Mouse (Mus musculus) large intestine, adult 2 months (tissue): Measurements from ENCODE around the gene Rdm1. TPM values are rescaled to one million over a fixed set of nuclear protein-coding genes. Genes with fewer than 3 reads are reported as not detected.
"Not testable (repeated sequence)": the region's sequence is repeated elsewhere in the genome, so short reads cannot be mapped to it uniquely, and the experiment has no call there.

Source experiments
- DNase-seq: peaks from one replicate; pipeline ENCODE4 v3.0.0-alpha.2; 2012; ENCODE audit warnings: low read depth, low spot score
- WGBS: fragments of 180-500 bp; shearing (Covaris S2); methylation state at CpG from one replicate; pipeline ENCODE4 v1.1.7; 2018; 5-methylcytosine and 5-hydroxymethylcytosine counted together
- polyA plus RNA-seq: library from polyadenylated mRNA; depleted of rRNA; stranded (reverse); fragments of >200 nt; gene quantifications from 2 replicates; pipeline ENCODE4 v1.2.3, GENCODE M21; 2012

Gene Rdm1
- polyA plus RNA-seq, 1 experiment, result 26.7 TPM

DNA sequence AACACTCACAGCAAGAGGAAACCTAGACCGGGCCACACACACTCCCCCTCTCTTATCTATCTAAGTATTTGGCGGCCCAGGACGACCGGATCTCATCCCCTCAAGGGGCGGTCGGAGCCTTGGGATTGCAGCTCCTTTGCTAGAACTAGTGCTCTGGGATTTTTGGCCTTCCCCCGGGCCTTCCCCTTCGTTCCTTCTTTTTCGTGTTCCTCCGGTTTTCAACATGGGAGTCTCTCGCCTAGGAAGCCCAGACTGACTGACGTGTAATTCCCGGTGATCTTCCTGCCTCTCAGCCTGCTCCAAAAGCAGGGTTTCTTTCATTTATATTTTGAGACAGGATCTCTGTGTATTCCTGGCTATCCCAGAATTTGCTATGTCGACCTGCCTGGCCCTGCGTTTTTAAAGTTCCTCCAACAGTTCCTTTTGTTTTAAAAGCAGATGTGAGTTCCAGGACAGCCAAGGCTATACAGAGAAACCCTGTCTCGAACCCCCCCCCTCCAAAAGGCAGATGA lies 19.3 kb downstream of the Rdm1 start:
- not testable (repeated sequence) for DNase-seq
- 9% methylated on average over 16 of the region's 16 CpGs for WGBS

GRCm38 (mm10) chr11:101647093-101647492 lies 20.1 kb downstream of the Rdm1 start:
- DNase-seq, result not testable (repeated sequence)

DNA sequence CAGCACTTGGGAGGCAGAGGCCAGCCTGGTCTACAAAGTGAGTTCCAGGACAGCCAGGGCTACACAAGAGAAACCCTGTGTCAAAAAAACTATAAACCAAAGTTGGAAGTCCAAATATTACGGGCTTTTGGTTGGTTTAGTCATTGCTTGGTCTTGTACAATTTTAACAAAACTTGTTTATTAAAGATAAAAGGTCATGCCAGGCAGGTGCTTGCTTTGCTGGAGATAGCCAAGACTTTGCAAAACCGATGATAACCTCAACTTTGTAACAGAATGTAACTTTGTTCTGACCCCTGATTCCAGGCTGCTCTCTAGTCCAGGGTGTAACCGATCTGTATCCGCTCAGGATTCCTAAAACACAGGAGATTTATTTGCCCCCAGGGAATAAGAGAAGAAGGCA lies 29.4 kb downstream of the Rdm1 start:
- DNase-seq, result no peak
- 84% methylated on average over 4 of the region's 4 CpGs for WGBS

More at GRCm38 (mm10) chr11:101647093-101647492, 20.1 kb downstream of the Rdm1 start:
- WGBS, result 92% methylated on average over 10 of the region's 10 CpGs

- 5% methylated on average over 3 of the region's 3 CpGs for WGBS
- no peak for DNase-seq
These were observed 30.5 kb downstream of the Rdm1 start for GRCm38 (mm10) chr11:101657528-101657885.

- WGBS, result under 1% methylated on average over 38 of the region's 40 CpGs
- DNase-seq, result peak; percentile 59
These were observed 31.1 kb downstream of the Rdm1 start for GRCm38 (mm10) chr11:101657886-101658750.

GRCm38 (mm10) chr11:101658751-101659558 lies 32.0 kb downstream of the Rdm1 start:
- WGBS, result 27% methylated on average over 10 of the region's 10 CpGs
- DNase-seq, result peak; percentile 48

DNA sequence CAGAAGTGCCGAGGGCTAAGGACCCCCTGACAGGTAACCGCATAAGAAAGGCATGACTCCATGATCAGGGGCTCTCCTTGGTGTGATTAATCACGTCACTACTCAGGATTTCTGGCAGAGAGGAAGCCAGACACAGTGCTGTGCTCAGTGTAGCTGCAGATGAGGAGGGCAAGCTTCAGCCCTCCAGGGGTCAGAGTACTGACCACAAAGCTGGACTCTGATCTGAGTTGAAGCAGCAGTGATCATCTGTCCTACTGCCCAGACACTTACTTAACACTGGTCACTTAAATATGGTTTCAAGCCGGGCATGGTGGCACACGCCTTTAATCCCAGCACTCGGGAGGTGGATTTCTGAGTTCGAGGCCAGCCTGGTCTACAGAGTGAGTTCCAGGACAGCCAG lies 34.2 kb downstream of the Rdm1 start:
- DNase-seq, result no peak
- 78% methylated on average over 7 of the region's 7 CpGs for WGBS

GRCm38 (mm10) chr11:101661786-101662185 lies 34.8 kb downstream of the Rdm1 start:
- DNase-seq, result no peak
- 32% methylated on average over 5 of the region's 5 CpGs for WGBS

DNA sequence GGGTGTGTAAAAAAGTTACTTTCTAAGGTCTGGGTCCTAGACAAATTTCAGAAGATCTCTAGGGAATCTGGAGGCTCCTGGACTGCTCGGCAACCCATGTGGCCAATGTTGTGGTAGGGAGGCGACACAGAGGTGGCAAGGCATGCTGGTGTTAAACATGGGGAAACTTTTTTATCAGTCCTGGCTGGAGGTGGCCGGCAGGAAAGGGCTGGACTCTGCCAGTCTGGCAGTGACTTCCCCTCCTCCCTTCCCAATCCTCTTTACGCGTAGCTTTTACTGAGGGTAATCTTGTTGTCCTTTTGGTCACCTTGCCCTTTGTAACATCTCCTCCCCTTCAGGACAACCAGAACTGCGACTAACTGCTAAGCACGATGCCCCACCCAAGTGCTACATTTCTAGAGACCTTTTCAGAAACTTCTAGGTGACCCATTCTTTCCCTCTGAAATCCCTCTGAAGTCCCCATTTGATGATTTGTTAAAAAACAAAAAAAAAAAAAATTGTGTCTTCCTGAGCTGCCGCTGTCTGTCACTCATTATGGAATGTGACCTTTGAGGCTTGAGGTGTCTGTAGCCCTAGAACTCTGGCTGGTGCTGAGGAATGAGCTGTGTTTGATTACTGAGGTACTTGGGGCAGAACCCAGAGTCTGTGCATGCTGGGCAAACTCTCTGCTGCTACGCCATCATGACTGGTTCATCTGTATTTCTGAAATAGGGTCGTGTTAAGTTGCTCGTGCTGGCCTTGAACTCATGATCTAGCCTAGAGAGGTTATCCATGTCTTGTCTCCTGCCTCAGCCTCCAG lies 36.4 kb downstream of the Rdm1 start:
- DNase-seq, result no peak
- WGBS, result 57% methylated on average over 11 of the region's 11 CpGs

DNA sequence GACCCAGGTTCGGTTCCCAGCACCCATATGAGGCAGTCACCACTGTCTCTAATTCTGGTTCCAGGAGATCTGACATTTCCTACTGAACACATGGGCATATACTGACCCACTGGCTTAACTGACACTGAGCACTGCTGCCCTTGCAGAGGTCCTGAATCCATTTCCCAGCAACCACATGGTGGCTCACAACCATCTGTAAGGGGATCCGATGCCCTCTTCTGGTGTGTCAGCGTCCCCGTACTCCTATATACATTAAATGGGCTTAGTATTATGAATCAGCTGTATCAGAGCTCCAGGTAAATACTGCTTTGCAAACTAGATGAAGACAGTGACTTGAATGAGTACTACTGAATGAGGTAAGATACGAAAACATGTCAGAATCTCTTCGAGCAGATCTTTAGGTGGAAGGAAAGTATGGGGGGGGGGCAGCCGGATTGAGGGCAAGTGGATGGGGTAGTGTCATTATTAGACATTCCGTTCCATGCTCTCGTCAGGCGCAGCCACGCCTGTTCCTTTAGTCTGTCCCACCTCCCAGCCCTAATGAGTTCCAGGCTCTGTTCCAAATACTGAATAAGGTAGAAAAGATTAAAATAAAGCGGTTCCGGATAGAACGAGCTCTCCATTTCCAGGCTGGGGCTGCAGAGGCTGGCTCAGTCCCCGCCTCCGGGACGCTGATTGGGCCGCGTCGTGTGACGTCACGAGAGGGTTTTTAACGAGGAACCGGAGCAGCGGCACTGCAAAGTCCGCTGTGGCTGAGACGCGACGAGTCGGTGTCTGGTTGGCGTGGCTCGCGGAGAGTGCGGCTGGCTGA lies 38.0 kb downstream of the Rdm1 start, which contains the start of gene Arl4d:
Gene Arl4d (plus strand): TSS at position 717 of the 811 bp plus-strand sequence.
- peak; percentile 85 for DNase-seq
- 6% methylated on average over 34 of the region's 34 CpGs for WGBS

DNA sequence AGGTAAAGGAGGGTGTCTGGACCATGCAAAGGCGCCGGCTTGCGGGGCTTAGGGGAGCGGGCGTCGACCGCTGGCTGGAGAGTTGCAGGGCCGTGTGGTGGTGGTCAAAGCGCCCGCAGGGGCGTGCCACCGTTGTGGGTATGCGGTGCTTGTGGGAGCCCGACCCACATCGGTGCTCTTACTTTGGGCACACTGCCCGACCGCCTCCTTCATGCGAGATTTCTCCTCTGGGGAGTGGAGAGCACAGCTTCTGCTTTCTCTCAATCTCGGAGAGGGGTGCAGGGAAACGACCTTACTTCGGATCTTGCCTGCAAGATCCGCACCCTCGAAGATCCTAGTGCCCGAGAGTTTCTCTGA lies 38.6 kb downstream of the Rdm1 start:
- WGBS, result 1% methylated on average over 24 of the region's 24 CpGs

GRCm38 (mm10) chr11:101666626-101667345 lies 39.8 kb downstream of the Rdm1 start:
- 78% methylated on average over 28 of the region's 28 CpGs for WGBS
- DNase-seq, result no peak

More for the DNA sequence above, 38.6 kb downstream of the Rdm1 start:
- DNase-seq, result no peak

- 66% methylated on average over 14 of the region's 14 CpGs for WGBS
- no peak for DNase-seq
These were observed 41.0 kb downstream of the Rdm1 start for GRCm38 (mm10) chr11:101667871-101668532.

- WGBS, result 44% methylated on average over 13 of the region's 13 CpGs
- no peak for DNase-seq
These were observed 41.7 kb downstream of the Rdm1 start for GRCm38 (mm10) chr11:101668546-101669261.

DNA sequence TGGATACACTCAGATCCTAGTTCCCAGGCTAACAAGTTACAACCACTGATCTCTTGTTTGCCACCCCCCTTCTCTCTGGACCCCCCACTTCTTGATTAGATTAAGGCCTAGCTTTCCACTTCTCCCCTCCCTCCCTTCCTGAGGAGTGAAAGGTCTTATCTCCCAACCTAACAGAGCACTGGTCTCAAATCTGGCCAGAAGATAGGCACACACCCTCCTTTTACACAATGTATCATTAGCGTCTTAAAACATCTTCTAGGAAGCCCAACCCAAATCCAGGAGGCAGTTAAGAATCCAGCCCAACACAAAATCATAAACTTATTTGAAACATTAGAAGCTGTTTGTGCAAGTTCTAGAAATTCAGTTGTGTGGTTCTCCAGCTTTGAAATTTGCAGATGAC lies 43.3 kb downstream of the Rdm1 start:
- 49% methylated on average over 1 of the region's 1 CpGs for WGBS
- no peak for DNase-seq

GRCm38 (mm10) chr11:101671255-101671654 lies 44.3 kb downstream of the Rdm1 start:
- no peak for DNase-seq
- WGBS, result 83% methylated on average over 4 of the region's 4 CpGs

DNA sequence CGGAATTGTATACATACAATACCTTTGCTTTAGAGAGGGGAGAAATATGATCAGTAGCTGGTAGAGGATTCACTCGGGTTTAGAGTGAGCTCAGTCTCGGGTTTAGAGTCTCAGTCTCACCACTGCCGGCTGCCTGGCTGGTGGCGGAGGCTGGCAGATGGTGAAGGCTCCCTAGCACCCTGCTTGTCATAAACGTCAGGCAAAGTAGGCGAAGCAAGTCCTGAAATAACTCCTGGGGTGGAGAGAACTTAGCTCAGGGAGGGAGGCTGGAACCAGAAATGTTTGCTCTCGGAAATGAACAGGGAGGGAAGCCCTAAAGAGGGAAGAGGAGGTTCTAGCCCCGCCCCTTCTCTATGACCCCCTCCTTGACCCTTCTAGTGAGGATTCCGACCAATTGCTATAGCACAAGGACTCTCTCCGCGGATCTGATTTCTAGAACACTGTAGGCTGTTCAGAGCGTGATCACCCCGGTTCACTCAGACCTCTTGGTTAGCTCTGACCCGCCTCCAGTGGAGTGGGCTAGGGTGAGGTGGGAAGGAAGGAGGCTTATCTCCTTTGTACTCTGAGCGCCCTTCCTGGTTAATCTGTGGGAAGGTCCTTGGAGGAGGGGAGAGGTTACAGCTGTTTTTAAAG lies 46.1 kb downstream of the Rdm1 start:
- 12% methylated on average over 16 of the region's 16 CpGs for WGBS
- DNase-seq, result no peak
